Mouse (Mus musculus) lung, postnatal 0 days (tissue): ENCODE data around the gene Fyco1.

Experiments used
- CTCF ChIP-seq: IDR thresholded peaks from 2 replicates; pipeline ENCODE4 v1.5.1; 2016; ENCODE audit warnings: antibody characterized with exemption, mild to moderate bottlenecking
- EP300 ChIP-seq: IDR thresholded peaks from 2 replicates; pipeline ENCODE4 v1.6.1; 2016; ENCODE audit warnings: antibody characterized with exemption, mild to moderate bottlenecking, control low read depth

DNA sequence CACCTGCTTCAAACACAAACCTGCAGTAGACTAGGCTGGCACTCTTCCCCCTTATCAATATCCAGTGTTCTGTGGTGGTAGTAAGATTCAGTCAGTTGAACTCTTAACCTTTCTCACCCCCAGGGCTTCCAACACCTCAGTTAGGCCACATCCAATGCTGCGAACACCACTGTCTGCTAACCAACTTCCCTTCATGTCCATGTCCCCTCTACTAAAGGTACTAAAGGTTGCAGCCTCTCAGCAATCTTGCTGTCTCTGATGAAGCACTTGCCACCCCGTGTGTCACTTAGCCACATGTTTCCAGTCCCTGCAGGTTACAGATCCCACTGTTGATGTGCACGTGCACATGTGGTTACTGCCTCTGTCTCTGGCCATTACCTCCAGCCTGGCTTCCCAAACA is 87.9 kb downstream of the Fyco1 start:
- TF ChIP-seq CTCF (no peak), EP300 (no peak)
